Mouse (Mus musculus): ENCODE measurements around the gene Efemp1.

Gene Efemp1

DNA sequence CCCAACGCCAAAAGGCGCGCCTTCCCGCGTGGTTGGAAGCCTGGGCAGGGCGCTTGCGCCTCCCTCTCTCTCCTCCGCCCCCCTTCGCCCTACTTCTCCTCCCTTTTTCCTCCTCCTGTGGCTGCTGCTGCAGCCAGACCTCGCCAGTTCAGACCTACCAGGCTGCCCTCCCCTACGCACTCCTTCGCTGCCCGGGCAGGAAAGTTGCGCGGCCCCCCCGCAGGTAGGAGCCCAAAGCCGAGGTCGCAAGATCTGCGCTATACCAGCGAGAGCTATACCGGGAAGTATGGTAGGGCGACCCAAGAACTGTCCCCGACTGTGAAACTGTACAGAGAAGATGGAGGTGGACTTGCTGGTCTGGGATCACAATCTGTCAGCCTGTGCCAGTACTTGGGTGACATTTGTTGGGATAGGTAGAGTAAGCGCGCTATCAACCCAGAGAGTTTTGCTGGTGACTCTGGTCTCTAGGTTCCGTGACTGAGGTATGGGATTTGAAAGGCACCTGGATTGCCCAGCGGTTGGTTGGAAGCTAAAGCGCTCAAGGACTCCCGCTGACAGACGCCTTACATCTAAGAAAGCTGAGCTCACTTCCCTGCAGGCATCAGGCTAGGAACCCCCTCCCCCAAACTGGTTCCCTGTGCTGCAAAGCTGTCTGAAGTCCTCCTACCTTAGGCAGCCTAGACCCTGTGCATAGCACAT is at the start of gene Efemp1:
Gene Efemp1 (plus strand): TSS at position 103 of the 699 bp plus-strand sequence.
- no peak for DNase-seq (ENCODE audit: low spot score in 2 of 2)

DNA sequence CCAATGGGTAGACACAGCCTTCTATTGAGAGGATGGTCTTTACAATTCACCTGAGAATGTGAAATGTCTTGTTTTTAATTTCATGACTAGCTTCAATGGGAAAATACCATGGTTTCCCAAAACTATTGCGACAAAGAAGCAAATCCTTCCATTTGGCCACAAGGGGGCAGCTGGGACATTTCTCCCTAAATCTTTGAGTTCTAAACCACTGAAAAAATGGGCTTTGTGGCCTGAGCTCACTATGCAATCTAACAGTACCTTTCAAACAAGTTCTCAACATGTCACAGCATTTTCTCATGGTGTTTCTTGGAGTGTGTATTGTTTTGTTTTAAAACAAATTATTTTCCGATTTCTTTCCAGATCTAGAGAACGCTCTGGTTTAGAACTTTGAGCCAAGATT is 44.3 kb upstream of the Efemp1 start:
- no peak for DNase-seq (ENCODE audit: low spot score in 2 of 2)

DNA sequence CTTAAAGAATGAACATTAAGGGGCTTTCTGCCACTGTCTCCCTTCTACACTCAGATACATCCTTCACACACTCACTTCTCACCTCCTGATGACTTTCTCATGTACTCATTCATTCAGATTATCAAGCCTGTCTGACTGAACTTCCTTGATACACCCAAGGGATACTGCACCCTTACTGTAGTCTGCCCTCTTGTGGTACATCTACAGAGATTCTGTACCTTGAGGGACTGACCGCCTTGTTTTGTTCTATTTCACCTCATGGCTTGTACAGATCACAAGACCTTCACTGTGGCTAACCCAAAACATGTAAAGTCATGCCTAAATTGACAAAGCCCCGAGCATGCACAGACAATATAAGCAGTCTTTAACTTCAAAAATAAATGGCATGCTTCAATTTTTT is 41.1 kb upstream of the Efemp1 start:
- no peak for DNase-seq (ENCODE audit: low spot score in 2 of 2)

DNA sequence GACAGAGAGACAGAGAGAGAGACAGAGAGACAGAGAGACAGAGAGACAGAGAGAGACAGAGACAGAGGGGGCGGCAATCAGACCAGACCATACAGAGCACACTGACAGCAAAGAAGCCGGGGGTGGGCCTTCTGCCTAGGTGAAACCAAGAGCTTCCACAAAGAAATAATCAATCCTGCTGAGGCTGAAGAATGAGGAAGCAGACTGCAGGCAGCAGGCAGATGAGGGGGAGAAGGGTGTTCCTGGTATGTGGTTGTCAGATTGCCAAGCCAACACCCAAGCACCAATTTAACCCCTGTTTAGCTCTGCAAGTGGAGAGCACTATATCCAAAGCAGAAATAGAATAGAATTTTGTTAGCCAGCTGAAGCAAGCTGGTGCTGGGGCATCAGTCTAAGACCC is 40.4 kb upstream of the Efemp1 start:
- no peak for DNase-seq (ENCODE audit: low spot score in 2 of 2)

DNA sequence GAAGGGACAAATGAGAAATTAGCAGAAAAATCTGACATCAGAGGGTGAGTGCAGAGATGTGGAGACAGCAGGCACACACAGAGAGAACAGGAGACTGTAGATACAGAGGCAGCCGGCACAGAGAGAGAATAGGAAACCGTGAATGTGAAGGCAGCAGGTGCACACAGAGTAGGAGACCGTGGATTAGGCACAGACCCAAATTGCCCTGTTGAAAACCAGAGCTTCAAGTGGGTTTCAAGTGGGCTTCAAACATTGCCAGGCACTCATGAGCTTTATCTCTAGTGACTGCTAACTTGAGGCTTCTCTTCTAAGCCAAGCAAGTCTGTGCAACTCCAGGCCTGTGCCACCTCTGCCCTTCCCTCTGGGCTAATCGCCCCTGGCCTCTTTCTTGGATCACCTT is 35.6 kb upstream of the Efemp1 start:
- DNase-seq (ENCODE audit: low spot score in 2 of 2) = no peak

DNA sequence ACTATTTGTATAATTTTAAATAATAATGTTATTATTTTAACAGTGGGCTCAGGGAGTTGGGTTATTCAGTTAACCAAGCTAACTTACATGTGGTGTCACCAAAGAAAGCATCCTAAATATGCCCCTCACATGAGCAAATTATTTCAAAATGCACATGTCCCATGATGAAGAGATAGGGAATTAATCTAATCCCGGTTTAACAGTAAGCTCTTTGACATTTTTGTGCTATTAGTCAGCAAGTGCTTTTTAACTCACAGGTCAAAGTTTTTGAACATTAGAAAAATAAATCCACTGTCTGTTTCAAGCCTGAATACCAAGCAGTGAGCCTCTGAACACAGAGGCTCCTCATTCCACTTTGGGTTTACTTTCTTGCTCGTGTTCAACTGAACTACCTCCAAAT is 26.1 kb upstream of the Efemp1 start:
- no peak for DNase-seq (ENCODE audit: low spot score in 2 of 2)

DNA sequence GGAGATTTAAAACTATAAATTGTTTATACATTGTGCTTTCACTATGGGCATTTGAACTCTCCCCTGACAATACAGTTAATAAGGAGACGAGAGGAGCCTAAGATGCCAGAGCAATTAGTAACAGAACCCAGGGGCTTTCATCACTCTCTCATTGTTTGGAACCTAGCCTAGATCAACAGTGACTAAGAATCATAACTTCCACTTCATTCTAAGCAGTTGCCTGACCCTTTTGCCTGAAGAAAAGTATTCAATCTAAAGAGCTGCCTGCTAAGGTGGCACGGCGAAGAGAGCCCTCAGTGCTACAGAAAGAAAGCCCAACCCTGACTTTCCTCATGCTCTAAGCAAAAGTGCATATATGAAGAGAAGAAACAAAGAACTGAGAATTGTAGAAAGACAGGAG is 19.2 kb upstream of the Efemp1 start:
- DNase-seq (ENCODE audit: low spot score in 2 of 2) = no peak

DNA sequence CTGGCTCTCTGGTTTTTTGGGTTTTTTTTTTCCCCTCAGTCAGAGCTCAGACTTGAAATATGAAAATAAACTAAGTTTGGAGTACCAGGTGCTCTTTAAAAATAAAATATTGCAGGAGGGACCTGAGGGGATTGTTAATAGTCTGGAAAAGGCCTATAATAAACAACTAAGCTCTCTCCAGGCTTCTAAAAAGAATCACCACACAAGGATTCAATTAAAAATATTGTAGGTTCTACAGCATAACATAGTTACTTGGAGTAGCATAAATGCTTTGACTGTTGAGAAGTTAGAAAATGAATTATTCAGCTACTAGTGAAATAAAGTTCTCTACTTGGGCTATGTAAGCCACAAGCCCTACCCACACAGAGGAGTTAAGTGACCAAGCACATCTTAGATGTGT is 17.9 kb upstream of the Efemp1 start:
- DNase-seq (ENCODE audit: low spot score in 2 of 2) = no peak

DNA sequence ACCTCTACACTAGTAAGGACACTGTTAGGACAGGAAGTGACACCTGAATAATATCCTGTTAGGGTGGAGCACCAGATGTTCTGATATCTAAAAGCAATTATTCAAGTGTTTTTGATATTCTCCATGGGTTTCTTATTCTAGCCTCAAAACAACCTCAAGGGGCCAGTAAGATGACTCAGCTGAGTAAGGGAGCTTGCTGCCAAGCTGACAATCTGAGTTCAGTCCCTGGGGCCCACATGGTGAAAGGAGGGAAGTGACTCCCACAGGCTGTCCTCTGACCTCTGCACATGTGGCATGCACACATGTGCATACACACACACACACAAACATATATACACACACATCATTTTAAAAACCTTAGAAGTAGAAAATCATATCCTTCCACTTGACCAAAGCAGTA is 3.2 kb upstream of the Efemp1 start:
- DNase-seq (ENCODE audit: low spot score in 2 of 2) = no peak

DNA sequence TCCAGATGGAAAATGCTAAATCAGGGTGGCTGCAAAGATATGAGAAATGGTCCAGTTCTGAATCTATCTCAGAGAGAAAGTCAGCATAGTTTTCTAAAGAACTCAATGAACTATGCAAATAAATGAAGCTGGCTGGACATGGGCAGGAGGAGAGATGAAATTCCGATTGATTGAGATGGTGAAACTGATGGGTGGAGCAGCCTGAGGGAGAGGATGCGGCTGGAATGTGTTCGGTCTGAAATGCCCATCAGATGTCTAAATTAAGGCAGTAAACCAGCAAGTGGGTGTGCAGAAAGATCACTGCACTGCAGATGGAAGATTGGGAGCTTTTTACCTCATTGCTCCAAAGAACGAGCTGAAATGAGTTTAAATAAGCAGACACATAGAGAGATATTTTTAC is 1.4 kb upstream of the Efemp1 start:
- DNase-seq (ENCODE audit: low spot score in 2 of 2) = no peak

DNA sequence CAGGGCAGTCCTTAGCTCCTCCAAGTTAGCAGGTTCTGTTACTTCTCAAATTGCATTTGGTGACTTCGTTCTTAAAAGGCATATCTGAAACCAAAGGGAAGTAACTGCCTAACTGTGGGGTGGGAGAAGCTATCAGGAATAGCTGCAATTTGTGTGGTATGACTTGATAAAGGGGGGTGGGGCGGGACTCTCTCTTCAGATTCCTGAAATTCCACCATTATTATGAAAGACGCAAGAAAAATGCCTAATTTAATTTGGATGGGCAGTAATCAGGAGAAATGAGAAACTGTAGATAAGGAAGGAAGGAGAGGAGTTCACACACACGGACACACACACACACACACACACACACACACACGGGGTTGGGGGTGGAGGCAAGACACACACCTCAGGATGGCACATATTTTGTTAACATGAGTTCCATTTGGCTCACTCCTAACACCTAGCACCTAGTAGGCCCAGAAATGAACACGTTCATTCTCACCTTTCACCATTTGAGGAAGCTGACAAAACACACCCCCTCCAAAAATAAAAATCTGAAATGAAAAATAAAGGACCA is 564 bp upstream of the Efemp1 start:
- DNase-seq (ENCODE audit: low spot score in 2 of 2) = no peak

DNA sequence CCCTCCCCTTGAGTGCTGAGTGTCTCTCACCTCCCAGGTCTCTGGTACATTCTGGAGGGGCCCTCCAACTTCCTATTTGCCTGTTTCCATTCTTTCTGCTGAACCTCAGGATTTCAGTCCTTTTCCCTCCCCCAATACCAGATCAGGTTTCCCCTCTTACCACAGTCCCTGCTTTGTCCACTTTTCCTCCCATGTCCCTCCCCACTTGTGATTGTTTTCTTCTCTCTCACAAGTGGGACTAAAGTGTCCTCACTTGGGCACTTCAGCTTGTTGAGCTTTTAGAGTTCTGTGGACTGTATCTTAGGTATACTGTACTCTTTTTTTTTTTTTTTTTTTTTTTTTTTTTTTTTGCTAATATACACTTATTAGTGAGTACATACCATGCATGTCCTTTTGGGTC is 6.1 kb downstream of the Efemp1 start:
- no peak for DNase-seq (ENCODE audit: low spot score in 2 of 2)

DNA sequence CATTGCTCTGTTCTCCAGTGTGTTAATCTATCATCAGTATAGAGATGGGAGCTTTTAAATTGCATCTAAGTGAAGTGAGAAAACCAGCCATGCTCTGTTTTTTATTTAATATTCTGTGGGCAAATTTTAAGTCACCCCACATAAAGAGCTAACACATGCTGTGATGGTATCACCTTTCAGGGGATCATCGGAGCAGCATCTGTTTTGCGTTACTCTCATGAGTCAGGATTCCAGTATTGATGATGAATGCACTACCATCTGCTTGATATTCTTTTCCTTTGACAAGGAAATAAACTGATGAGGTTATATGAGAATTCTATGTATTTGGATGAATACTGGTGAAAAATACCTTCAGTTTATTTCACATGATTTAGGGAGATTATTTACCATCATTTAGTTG is 16.1 kb downstream of the Efemp1 start:
- no peak for DNase-seq (ENCODE audit: low spot score in 2 of 2)

DNA sequence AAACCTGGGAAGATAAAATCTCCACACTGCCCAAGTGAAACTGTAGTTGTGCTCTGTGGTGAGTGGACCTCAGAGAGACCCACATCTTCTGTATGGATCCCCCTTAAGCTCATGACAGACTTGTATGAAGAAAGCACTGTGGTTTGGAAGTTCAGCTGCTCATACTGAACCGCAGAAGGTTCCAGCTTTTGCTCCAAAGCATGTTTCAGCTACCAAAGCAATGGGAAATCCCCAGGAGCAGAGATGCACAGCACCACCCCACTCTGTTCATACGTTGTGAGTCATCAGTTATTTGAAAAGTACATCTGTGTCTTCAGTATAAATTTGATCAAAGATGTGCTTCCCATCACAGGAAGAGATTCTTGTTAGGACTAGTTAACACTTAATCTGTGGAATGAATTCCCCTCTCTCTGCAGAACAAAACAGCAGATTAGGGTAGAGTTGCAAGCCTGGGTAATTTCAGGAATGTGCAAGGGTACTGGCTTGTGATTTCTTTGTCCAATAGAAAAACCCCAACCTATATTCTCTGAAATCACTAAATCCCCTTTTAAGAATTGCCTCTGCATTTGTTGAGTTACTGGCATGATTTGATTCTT is 28.5 kb downstream of the Efemp1 start:
- DNase-seq (ENCODE audit: low spot score in 2 of 2) = no peak

DNA sequence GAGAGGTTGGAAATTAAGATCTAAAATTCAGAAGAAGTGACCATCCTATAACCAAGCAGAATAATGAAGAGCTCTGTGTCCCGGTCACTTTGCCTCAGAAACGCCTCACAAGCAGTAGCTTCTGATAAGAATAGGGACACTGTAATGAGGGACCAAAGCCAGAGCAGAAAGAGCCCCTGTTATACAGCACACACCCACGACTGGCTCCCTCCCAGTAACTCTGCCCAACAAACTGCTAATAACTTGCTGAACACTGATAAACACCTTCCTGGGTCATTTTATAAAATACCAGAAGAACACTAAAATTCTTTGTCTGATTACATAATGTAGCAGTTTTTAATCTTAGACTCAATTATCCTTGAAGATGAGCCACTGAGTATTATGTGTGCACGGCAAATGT is 30.1 kb downstream of the Efemp1 start:
- no peak for DNase-seq (ENCODE audit: low spot score in 2 of 2)

DNA sequence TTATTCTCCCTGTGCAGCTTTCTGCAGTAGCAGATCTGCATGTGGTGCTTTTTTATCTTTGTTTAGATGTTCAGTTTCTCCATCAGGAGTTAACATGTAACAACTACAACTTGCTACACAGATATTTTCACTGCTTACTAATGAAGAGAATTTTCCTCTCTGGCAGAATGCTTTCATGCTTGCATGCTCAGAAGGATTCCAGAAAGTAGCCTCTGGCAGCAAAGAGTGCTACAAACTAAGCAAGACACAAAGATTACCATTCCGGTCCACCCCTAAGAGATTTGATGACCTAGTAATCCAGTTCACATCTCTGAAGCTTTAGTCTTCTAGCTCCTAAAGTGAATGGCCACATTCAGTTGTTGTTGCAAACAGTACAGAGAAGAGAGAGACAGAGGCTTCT is 36.5 kb downstream of the Efemp1 start:
- DNase-seq (ENCODE audit: low spot score in 2 of 2) = no peak

DNA sequence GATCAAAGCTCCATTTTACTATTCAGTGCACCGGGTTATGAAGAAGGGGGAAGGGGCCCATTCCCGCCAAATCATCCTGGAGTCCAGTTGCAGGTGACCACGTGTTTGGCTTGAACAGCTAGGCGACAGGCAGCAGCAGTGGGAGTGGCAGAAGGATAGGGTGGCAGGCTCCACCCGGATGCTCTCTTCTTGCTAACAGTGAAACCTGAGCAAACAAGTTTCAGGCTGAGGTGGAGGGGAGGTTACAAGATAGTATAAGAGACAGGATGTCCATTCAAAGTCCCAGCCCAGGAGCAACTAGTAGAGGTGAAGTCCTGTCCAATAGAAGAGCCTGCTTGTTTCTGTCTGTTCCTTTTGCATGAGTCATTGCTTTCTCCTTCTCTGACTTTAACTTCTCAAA is 38.5 kb downstream of the Efemp1 start:
- DNase-seq (ENCODE audit: low spot score in 2 of 2) = no peak

DNA sequence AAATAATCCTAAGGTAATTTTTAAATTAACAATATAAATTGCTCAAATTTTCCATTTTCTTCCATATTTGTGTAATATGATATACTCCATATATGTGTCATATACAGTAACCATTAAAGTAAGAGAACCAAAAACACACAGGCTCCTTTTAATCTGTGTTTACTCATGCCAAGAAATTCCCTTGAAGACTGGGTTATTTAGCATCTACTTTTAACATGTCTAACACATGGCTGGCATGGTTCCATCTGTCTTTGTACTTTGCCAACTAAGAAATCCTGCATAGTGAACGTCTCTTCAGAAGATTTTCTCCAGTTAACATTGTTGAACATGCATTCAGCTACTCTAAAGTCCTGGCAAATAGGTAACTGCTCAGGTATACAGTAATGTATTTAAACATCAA is 46.4 kb downstream of the Efemp1 start:
- DNase-seq (ENCODE audit: low spot score in 2 of 2) = no peak

DNA sequence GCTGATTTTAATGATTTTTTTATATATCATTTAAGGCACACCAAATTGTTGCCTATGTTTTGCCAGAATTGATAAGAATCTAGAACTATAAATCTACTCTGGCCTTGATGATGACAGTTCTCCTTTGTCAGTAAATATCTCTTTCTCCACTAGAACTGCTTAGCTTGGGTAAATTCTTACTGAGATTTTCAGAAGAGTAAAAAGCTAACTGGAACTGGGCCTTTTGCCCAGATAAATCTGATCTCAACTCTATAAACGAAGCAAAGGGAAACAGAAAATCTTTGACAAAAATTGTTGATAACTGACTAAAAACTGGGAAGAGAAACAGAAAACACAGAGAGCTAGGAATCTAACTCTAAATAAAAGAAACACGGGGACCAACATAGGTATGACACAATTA is 51.6 kb downstream of the Efemp1 start:
- DNase-seq (ENCODE audit: low spot score in 2 of 2) = no peak

DNA sequence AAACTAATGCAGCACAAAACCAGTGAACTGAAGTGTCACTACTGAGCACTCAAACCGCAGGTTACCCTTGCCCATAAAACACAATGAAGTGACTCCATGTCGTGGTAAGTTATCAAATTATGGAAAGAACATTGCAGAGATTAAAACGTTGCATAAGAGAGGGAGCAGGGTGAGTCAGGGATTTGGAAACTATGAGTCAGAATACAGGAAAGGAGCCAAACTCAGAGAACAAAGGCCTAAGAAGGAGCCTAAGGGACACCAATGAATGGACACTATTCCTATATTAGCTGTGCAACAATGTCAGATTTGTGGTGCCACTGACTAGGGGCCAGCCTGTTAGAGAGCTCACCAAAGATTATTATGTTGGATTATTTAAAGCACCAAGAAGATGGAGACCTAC is 53.3 kb downstream of the Efemp1 start:
- no peak for DNase-seq (ENCODE audit: low spot score in 2 of 2)

DNA sequence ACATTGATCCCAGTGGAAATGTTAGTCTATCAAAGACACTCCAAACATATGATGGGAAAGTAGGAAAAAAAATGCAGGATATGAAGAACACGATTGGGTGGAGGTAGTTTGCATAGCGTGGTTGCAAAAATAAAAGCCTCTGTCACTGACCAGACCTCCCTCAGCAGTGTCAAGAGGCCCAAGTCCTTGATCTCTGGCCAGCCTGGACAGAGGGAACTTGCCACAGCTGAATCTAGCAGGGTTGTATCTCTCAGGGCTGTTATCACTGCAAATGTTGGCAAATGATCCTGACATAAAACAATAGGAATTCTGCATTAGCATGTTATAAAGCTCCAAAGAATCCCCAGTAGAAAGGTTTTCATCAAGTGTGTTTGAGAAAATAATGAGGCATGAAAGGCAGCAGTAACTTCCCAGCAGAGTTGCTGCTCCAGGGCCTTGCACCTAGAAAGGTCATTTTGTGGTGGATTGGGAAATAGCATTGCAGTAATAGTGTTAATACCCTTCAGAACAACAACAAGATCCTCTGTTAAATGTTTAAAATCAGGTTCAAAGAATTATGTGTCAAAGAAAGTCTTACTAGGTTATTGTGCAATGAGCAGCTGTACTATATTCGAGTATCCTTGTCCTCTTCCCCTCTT is 56.0 kb downstream of the Efemp1 start:
- DNase-seq (ENCODE audit: low spot score in 2 of 2) = no peak

DNA sequence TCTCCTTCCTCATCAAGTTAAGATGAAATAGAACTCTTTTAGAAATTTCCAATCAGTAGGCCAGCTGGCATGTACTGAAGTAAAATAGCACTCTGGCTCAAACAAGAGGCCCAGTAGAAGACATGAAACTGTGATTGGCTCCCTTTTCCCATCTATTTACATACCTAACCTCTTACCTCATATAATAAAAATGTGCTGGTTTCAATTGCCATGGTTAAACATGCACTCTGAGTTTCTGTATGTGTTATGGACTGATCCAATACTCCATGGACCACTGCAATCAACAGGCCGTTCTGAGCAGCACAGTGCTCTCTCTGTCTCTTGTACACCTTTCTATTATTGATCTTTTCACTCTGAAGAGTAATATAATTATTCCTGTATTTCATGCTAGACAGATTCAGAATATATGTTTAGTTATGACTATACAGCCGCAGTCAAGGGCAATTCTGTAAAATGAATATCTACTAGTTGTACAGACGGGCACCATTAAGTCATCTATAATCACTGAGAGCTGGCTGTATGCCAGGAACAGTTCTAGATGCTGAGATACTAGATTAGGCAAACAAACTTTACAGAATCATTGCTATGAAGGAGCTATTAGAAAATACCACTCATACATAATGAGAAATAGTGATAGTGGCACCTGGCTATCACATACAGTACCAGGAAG is 59.6 kb downstream of the Efemp1 start:
- DNase-seq (ENCODE audit: low spot score in 2 of 2) = no peak

DNA sequence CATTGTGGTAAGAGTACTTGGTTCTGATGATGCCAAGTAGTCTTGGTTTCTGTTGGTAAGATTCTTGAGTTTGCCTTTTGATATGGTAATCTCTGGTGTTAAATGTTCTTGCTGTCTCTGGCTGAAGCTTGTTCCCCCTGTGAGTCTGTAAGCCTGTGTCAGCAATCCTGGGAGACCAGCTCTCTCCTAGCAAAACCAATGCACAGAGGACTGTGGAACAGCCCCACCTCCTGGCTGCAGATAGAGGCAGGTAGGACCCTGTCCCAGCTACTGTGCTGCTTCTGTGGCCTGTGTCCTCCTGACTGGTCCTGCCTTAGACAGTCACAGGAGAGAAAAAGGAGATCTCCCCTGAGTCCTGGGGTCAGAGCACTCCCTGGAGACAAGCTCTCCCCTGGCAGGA is 81.4 kb downstream of the Efemp1 start:
- no peak for DNase-seq (ENCODE audit: low spot score in 2 of 2)

All from spleen, postnatal 10 days (tissue).